Mouse (Mus musculus) lung, embryonic 14.5 days (tissue): ENCODE results near the gene Ppp1r18. TPM values are rescaled to one million over a fixed set of nuclear protein-coding genes. Genes with fewer than 3 reads are reported as not detected.
A peak's percentile ranks its signal among the peaks of the same experiment; 100 is the strongest.
"Not testable (repeated sequence)": the region's sequence is repeated elsewhere in the genome, so short reads cannot be mapped to it uniquely, and the experiment has no call there.

ENCODE experiments used
- ATAC-seq: fragments of 200-750 bp; cut with Nextera tagmentation; 2 replicates; pipeline ENCODE4 v1.8.0; 2017; ENCODE audit warnings: mild to moderate bottlenecking, moderate TSS enrichment, moderate library complexity; ENCODE audit not compliant: insufficient read depth
- DNase-seq: peaks from one replicate; pipeline ENCODE4 v3.0.0-alpha.2; 2015
- H3K27ac ChIP-seq: fragments of 300-500 bp; sonication (generic); 2 replicates; pipeline ENCODE4 v1.5.1; 2014; ENCODE audit warnings: low read depth, mild to moderate bottlenecking, moderate library complexity
- H3K27me3 ChIP-seq: fragments of 300-500 bp; sonication (generic); 2 replicates; pipeline ENCODE4 v1.6.1; 2014; ENCODE audit warnings: low read length, control low read depth; ENCODE audit not compliant: insufficient read depth
- H3K36me3 ChIP-seq: fragments of 300-500 bp; sonication (generic); 2 replicates; pipeline ENCODE4 v1.6.1; 2014; ENCODE audit warnings: control low read depth; ENCODE audit not compliant: insufficient read depth
- H3K4me1 ChIP-seq: fragments of 300-500 bp; sonication (generic); 2 replicates; pipeline ENCODE4 v1.6.1; 2014; ENCODE audit warnings: antibody characterized with exemption, control low read depth; ENCODE audit not compliant: insufficient read depth
- H3K4me2 ChIP-seq: fragments of 300-500 bp; sonication (generic); 2 replicates; pipeline ENCODE4 v1.6.1; 2014; ENCODE audit warnings: mild to moderate bottlenecking
- H3K4me3 ChIP-seq: fragments of 300-500 bp; sonication (generic); 2 replicates; pipeline ENCODE4 v1.5.1; 2014; ENCODE audit warnings: low read depth, low read length
- H3K9ac ChIP-seq: fragments of 300-500 bp; sonication (generic); 2 replicates; pipeline ENCODE4 v1.6.1; 2014
- H3K9me3 ChIP-seq: fragments of 300-500 bp; sonication (generic); 2 replicates; pipeline ENCODE4 v1.6.1; 2016; ENCODE audit warnings: low read depth, low read length, control low read depth
- CTCF ChIP-seq: IDR thresholded peaks from 2 replicates; pipeline ENCODE4 v1.5.1; 2016; ENCODE audit warnings: antibody characterized with exemption, low read depth
- WGBS: fragments of 180-500 bp; shearing (Covaris S2); extraction: QIAGEN DNeasy Blood & Tissue Kit; methylation state at CpG from one replicate; pipeline ENCODE4 v1.1.7; 2014; 5-methylcytosine and 5-hydroxymethylcytosine counted together
- polyA plus RNA-seq: library from polyadenylated mRNA; unstranded; fragments of >200 nt; fragmentation: Nextera tagmentation; extraction: Ambion mirVana; gene quantifications from 2 replicates; pipeline ENCODE4 v1.2.1, GENCODE M21; 2014

Ppp1r18 gene
- polyA plus RNA-seq, 1 experiment from 2014 or later: 24.0 TPM

DNA sequence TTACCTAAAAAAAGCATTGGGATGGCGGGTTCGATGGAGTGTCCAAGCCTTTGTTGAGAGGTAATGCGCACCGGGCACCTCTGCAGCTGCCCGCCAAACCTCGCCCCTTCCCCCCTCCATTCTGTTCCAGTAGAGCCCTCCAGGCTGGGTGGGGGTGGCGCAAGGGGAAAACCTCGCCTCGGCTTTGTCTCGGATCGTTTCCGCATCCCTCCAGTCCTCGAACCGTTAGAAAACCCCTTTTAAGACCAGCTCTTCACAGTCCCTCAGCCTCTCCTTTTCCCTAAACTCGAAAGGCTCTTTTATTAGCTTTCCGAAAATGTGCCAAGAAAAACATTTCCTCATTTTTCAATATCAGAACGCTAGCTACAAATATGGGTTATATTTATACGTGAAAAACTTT, 27.9 kb upstream of the Ppp1r18 start:
- DNase-seq (peak; percentile 72), ATAC-seq (0 out of 2 replicates have a peak, but pooled peaks have one; percentile 4)
- no peaks in the 10 kb centered on the region for H3K27me3 ChIP-seq
- peak overlapping the region; percentile 92 for H3K4me3 ChIP-seq
- peaks cover 46% of the 10 kb centered on the region for H3K36me3 ChIP-seq
- under 1% methylated on average over 18 of the region's 18 CpGs for WGBS
- peak overlapping the region; percentile 92 for H3K4me2 ChIP-seq
- peak overlapping the region; percentile 99 for H3K9ac ChIP-seq
- H3K27ac ChIP-seq: peak overlapping the region; percentile 99
- H3K4me1 ChIP-seq: no peaks in the 10 kb centered on the region; the same call in 1 of the 2 replicates
- no peaks in the 10 kb centered on the region for H3K9me3 ChIP-seq
- no peak for TF ChIP-seq CTCF

DNA sequence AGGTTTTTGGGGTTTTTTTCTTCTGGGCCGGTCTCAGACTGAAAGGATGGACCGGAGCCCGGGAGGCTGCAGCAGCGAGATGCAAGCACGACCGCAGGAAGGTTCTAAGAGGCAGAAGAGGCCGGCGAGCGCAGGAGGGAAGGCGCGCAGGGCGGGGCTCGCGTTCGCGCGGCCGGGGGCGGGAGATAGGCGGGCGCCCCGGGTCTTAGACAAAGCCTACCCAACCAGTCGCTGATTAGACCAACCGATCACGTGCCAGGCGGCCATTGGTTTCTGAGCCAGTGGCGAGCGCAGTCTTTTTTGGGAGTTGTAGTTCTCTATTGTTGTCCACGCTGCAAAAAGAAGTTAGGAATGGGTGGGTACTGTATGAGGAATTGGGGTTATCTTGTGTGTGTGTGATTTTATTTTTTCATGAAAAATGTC, 27.3 kb upstream of the Ppp1r18 start, which contains the start of gene Tubb5:
Gene Tubb5, minus strand, starts transcription at position 185 of the 423 bp plus-strand sequence.
- peaks cover 4% of the 10 kb centered on the region for H3K4me1 ChIP-seq

DNA sequence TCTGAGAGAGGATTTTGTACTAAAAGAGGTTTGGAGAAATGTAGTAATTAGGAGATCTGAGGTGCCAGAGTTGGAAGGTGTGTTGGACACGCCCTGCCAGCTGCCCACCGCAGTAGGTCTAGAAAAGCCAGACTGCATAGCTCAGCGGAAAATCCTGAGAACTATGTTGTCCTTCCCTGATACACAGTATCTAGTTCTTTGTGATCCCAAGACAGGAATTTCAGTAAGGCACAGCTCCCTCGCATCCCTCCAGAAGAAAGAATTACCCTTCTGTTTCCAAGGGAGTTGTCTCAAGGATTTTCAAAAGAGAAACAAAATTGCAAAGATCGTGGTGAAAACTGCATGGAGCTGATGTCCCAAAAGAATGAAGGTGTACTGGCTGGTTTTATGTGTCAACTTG, 26.8 kb upstream of the Ppp1r18 start:
- Histone ChIP-seq H3K36me3 (peaks cover 35% of the 10 kb centered on the region), H3K27ac (peak overlapping the region; percentile 85), H3K4me3 (peak overlapping the region; percentile 92), H3K9ac (peak overlapping the region; percentile 99), H3K9me3 (no peaks in the 10 kb centered on the region), H3K4me2 (peak overlapping the region; percentile 92), H3K4me1 (peaks cover 4% of the 10 kb centered on the region), H3K27me3 (no peaks in the 10 kb centered on the region)
- DNase-seq: no peak
- ATAC-seq: 0 out of 2 replicates have a peak, but pooled peaks have one; percentile 9
- under 1% methylated on average over 5 of the region's 5 CpGs for WGBS
- TF ChIP-seq CTCF: no peak

More for the DNA sequence above, 27.3 kb upstream of the Ppp1r18 start, which contains the start of gene Tubb5:
- peaks cover 39% of the 10 kb centered on the region for H3K36me3 ChIP-seq
- H3K27me3 ChIP-seq: no peaks in the 10 kb centered on the region
- ATAC-seq (peak; percentile 77), DNase-seq (peak; percentile 98)
- H3K9me3 ChIP-seq: no peaks in the 10 kb centered on the region
- no peak for TF ChIP-seq CTCF
- peak within 1 kb of the TSS; percentile 99 for H3K9ac ChIP-seq
- H3K4me2 ChIP-seq: peak within 1 kb of the TSS; percentile 92
- H3K27ac ChIP-seq: peak within 1 kb of the TSS; percentile 99
- H3K4me3 ChIP-seq: peak within 1 kb of the TSS; percentile 92
- WGBS: 1% methylated on average over 29 of the region's 29 CpGs

DNA sequence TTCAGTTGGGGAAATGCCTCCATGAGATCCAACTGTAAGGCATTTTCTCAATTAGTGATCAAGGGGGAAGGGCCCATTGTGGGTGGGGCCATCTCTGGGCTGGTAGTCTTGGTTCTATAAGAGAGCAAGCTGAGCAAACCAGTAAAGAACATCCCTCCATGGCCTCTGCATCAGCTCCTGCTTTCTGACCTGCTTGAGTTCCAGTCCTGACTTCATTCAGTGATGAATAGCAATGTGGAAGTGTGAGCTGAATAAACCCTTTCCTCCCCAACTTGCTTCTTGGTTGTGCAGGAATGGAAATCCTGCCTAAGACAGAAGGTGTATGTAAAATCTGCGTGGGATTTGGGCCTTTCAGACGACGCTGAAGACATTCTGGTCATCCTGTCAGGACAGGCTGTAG, 26.4 kb upstream of the Ppp1r18 start:
- peak overlapping the region; percentile 85 for H3K27ac ChIP-seq
- H3K4me2 ChIP-seq: peak overlapping the region; percentile 92
- not testable (repeated sequence) for H3K27me3 ChIP-seq, ATAC-seq, H3K9me3 ChIP-seq, H3K4me1 ChIP-seq
- 41% methylated on average over 3 of the region's 3 CpGs for WGBS
- H3K4me3 ChIP-seq: peak overlapping the region; percentile 92
- H3K36me3 ChIP-seq: peaks cover 32% of the 10 kb centered on the region
- peak overlapping the region; percentile 99 for H3K9ac ChIP-seq
- DNase-seq: peak; percentile 9

DNA sequence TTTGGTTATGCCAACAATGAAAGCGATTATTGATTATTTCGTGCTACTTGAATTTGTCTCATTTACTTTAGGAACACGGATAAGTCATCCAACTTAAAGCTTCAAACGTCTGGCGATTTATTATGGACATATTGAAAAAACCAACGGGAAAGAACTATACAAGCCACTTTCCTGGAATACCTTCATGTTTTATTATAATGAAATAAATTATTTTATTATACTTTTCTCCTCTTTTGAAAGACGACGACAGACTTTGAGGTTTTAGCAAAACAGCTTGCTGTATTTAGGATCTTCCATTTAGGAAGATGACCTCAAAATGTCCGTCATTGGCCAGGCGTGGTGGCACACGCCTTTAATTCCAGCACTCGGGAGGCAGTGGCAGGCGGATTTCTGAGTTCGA, 24.8 kb upstream of the Ppp1r18 start:
- H3K27me3 ChIP-seq: no peaks in the 10 kb centered on the region
- H3K27ac ChIP-seq: peak overlapping the region; percentile 83
- peak overlapping the region; percentile 68 for H3K4me3 ChIP-seq
- TF ChIP-seq CTCF: no peak
- peak overlapping the region; percentile 23 for H3K9ac ChIP-seq
- peaks cover 30% of the 10 kb centered on the region for H3K36me3 ChIP-seq
- ATAC-seq (no peak), DNase-seq (no peak)
- peaks cover 4% of the 10 kb centered on the region for H3K4me1 ChIP-seq
- 47% methylated on average over 14 of the region's 14 CpGs for WGBS
- no peaks in the 10 kb centered on the region for H3K9me3 ChIP-seq
- peak overlapping the region; percentile 55 for H3K4me2 ChIP-seq

DNA sequence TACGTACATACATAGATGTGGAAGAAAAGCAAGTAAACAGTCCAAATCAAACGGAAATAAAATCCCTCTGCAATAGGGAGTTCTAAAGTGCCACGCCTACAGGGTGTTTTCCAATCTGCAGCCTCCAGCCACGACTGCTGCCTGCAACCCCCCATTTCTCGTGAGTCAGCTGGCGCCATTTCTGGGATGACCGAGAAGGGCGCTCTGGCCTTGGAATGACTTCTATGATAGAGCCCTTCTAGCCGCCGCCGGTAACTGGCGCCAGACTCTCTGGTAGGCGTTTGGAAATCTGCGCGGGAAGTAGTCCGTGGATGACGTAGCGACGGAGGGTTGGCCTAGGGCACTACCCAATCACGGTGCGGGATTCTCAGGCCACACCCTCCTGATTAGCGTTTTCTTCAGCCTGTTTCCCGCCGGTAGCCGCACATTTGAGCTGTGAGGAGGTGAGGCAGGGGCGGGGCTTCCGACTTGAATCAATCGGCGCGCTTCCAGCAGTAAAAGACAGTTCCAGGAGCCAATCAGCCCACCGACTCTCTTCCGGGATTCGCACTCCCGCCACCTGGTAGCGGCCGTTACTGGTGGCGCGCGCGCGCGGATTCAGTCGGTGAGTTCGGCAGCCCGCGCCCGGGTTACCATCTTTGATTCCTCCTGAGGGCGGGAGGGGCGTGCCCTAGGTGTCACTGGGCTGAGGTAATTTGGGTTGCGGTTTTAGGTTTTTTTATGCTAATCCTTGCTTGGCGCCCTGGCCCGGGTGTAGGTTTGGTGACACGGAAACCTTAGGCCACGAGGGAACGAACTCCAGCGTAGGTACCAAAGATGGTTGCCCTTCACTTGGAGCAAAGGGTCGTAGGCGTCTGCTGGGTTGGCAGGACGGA, 24.1 kb upstream of the Ppp1r18 start, which contains the start of gene Mdc1:
Gene Mdc1, plus strand, starts transcription at position 440 of the 875 bp plus-strand sequence.
- peak; percentile 90 for ATAC-seq

DNA sequence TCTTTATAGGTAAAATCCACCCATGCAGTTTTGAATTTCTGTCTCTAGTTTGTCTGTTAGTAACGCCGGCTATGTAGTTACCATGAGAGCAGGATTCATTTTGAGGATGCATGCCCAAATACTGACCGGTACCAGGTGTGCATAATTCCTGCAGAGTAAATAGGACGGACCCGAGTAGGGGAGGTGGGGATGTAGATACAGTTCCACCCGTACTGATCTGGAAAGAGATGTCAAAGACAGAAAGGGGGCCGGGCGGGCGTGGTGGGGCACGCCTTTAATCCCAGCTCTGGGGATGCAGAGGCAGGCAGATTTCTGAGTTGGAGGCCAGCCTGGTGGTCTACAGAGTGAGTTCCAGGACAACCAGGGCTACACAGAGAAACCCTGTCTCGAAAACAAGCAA, 23.4 kb upstream of the Ppp1r18 start:
- TF ChIP-seq CTCF: no peak
- DNase-seq (no peak), ATAC-seq (no peak)
- no peaks in the 10 kb centered on the region for H3K27me3 ChIP-seq
- H3K27ac ChIP-seq: peak overlapping the region; percentile 89
- peak overlapping the region; percentile 68 for H3K4me3 ChIP-seq
- peaks cover 29% of the 10 kb centered on the region for H3K36me3 ChIP-seq
- peak overlapping the region; percentile 87 for H3K4me2 ChIP-seq
- WGBS: 11% methylated on average over 11 of the region's 11 CpGs
- no peaks in the 10 kb centered on the region for H3K9me3 ChIP-seq
- H3K4me1 ChIP-seq: peaks cover 4% of the 10 kb centered on the region; the same call in 1 of the 2 replicates
- peak overlapping the region; percentile 74 for H3K9ac ChIP-seq

More for the DNA sequence above, 24.1 kb upstream of the Ppp1r18 start, which contains the start of gene Mdc1:
- peaks cover 4% of the 10 kb centered on the region; the same call in 1 of the 2 replicates for H3K4me1 ChIP-seq
- peak within 1 kb of the TSS; percentile 68 for H3K4me3 ChIP-seq
- H3K27me3 ChIP-seq: no peaks in the 10 kb centered on the region
- peak; percentile 46 for TF ChIP-seq CTCF
- DNase-seq: peak; percentile 100
- H3K4me2 ChIP-seq: peak within 1 kb of the TSS; percentile 87
- H3K27ac ChIP-seq: peak within 1 kb of the TSS; percentile 89
- no peaks in the 10 kb centered on the region for H3K9me3 ChIP-seq
- peak within 1 kb of the TSS; percentile 74 for H3K9ac ChIP-seq
- peaks cover 30% of the 10 kb centered on the region for H3K36me3 ChIP-seq
- under 1% methylated on average over 59 of the region's 59 CpGs for WGBS
